Mouse (Mus musculus): Measurements from ENCODE around the gene Galnt18. TPM values are rescaled to one million over a fixed set of nuclear protein-coding genes. Genes with fewer than 3 reads are reported as not detected.
A peak's percentile ranks its signal among the peaks of the same experiment; 100 is the strongest.

Galnt18 gene
- polyA plus RNA-seq, 1 experiment from 2014 or later, result 18.2 TPM

- DNase-seq, result no peak
These were observed 65.0 kb downstream of the Galnt18 start for GRCm38 (mm10) chr7:111714639-111715360.

DNA sequence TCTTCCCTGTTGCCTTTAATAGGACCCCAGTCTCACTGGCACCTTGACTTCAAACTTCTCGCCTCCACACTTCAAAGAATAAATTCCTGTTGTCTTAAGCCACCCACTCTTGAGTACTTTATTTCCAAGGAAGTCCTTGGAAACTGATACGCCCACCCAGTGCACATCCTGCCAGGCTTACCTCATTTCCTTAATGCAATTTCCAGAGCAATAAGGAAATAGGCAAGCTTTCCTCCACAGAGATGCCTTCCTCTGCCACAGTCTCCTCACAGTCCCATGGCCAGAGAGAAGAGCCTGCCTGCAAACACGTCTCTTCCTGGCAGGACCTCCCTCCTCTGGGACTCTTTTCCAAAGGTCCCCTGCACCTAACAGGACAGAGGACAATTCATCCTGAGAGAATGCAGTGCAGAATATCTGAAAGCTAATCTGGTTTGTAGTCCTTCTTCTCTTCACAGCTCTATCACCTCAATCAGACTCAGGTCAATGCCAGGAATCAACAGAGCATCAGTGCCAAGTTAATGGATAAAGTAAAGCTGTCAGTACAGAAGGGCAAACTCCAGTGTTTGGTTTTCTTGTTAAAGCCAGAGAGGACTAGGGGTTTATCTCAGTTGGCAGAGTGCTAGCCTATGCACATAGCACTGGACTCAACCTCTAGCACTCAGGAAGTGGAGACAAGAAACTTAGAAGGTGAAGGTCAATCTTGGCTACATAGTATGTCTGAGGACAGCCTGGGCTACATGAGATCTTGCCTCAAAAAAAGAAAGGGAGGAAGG lies 65.8 kb downstream of the Galnt18 start:
- no peak for TF ChIP-seq CTCF (IDR thresholded peaks at IDR 0.05; ENCODE audit: low read depth)
- DNase-seq, result peak; percentile 62
- H3K4me3 ChIP-seq (ENCODE audit: low read depth, low read length), result no peak overlapping the region
- no peaks in the 10 kb centered on the region for H3K36me3 ChIP-seq (ENCODE audit: insufficient read depth)
- peaks cover 4% of the 10 kb centered on the region; the same call in 1 of the 2 replicates for H3K4me1 ChIP-seq (ENCODE audit: insufficient read depth)
- no peak overlapping the region for H3K9ac ChIP-seq
- WGBS, result 60% methylated on average over 3 of the region's 3 CpGs
- no peak overlapping the region for H3K4me2 ChIP-seq
- H3K27ac ChIP-seq (ENCODE audit: low read depth), result no peak overlapping the region
- no peaks in the 10 kb centered on the region for H3K27me3 ChIP-seq (ENCODE audit: insufficient read depth, low read length)
- no peaks in the 10 kb centered on the region for H3K9me3 ChIP-seq (ENCODE audit: low read depth, low read length)
- no peak for ATAC-seq (ENCODE audit: insufficient read depth)

More at GRCm38 (mm10) chr7:111714639-111715360, 65.0 kb downstream of the Galnt18 start:
- Histone ChIP-seq H3K4me3 (ENCODE audit: low read depth, low read length) (no peak overlapping the region), H3K4me2 (no peak overlapping the region), H3K36me3 (ENCODE audit: insufficient read depth) (no peaks in the 10 kb centered on the region), H3K4me1 (ENCODE audit: insufficient read depth) (peaks cover 4% of the 10 kb centered on the region; the same call in 1 of the 2 replicates), H3K9ac (no peak overlapping the region), H3K9me3 (ENCODE audit: low read depth, low read length) (no peaks in the 10 kb centered on the region), H3K27ac (ENCODE audit: low read depth) (no peak overlapping the region), H3K27me3 (ENCODE audit: insufficient read depth, low read length) (no peaks in the 10 kb centered on the region)
- no peak for TF ChIP-seq CTCF (IDR thresholded peaks at IDR 0.05; ENCODE audit: low read depth)
- 0 out of 2 replicates have a peak, but pooled peaks have one; percentile 21 for ATAC-seq (ENCODE audit: insufficient read depth)
- WGBS, result 56% methylated on average over 5 of the region's 5 CpGs

DNA sequence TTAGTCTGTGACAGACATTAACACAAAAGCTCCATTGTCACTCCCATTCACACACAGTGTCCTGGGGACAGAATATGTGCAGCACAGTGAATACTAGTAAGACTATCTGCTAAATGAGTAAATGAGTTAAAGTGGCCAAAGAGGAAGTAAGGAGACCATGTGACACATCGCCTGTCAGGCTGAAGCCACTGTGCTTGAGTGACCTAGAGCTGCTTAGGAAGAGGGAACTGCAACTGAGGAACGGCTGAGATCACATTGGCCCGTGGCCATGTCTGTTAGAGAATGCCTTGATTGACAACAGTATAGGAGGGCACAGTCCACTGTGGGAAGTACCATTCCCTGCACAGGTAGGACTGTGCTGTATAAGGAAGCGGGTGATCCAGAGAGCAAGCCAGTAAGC lies 67.0 kb downstream of the Galnt18 start:
- no peaks in the 10 kb centered on the region for H3K36me3 ChIP-seq (ENCODE audit: insufficient read depth)
- DNase-seq, result no peak
- TF ChIP-seq CTCF (IDR thresholded peaks at IDR 0.05; ENCODE audit: low read depth), result no peak
- no peaks in the 10 kb centered on the region for H3K27me3 ChIP-seq (ENCODE audit: insufficient read depth, low read length)
- H3K4me2 ChIP-seq, result no peak overlapping the region
- peaks cover 4% of the 10 kb centered on the region; the same call in 1 of the 2 replicates for H3K4me1 ChIP-seq (ENCODE audit: insufficient read depth)
- no peak overlapping the region for H3K4me3 ChIP-seq (ENCODE audit: low read depth, low read length)
- no peak for ATAC-seq (ENCODE audit: insufficient read depth)
- no peak overlapping the region for H3K27ac ChIP-seq (ENCODE audit: low read depth)
- H3K9me3 ChIP-seq (ENCODE audit: low read depth, low read length), result no peaks in the 10 kb centered on the region
- no peak overlapping the region for H3K9ac ChIP-seq
- 77% methylated on average over 4 of the region's 4 CpGs for WGBS

GRCm38 (mm10) chr7:111711045-111711808 lies 68.5 kb downstream of the Galnt18 start:
- peaks cover 4% of the 10 kb centered on the region; the same call in 1 of the 2 replicates for H3K4me1 ChIP-seq (ENCODE audit: insufficient read depth)

GRCm38 (mm10) chr7:111710311-111710710 lies 69.5 kb downstream of the Galnt18 start:
- peak; percentile 51 for TF ChIP-seq CTCF (IDR thresholded peaks at IDR 0.05; ENCODE audit: low read depth)
- no peaks in the 10 kb centered on the region for H3K27me3 ChIP-seq (ENCODE audit: insufficient read depth, low read length)
- H3K9me3 ChIP-seq (ENCODE audit: low read depth, low read length), result no peaks in the 10 kb centered on the region
- H3K4me3 ChIP-seq (ENCODE audit: low read depth, low read length), result no peak overlapping the region
- no peak overlapping the region for H3K27ac ChIP-seq (ENCODE audit: low read depth)
- H3K9ac ChIP-seq, result no peak overlapping the region
- DNase-seq (peak; percentile 58), ATAC-seq (ENCODE audit: insufficient read depth) (no peak)
- H3K4me1 ChIP-seq (ENCODE audit: insufficient read depth), result peaks cover 4% of the 10 kb centered on the region; the same call in 1 of the 2 replicates
- no peak overlapping the region for H3K4me2 ChIP-seq
- 34% methylated on average over 4 of the region's 4 CpGs for WGBS
- H3K36me3 ChIP-seq (ENCODE audit: insufficient read depth), result no peaks in the 10 kb centered on the region

More at GRCm38 (mm10) chr7:111711045-111711808, 68.5 kb downstream of the Galnt18 start:
- Histone ChIP-seq H3K27me3 (ENCODE audit: insufficient read depth, low read length) (no peaks in the 10 kb centered on the region), H3K9ac (no peak overlapping the region), H3K27ac (ENCODE audit: low read depth) (no peak overlapping the region), H3K9me3 (ENCODE audit: low read depth, low read length) (no peaks in the 10 kb centered on the region), H3K36me3 (ENCODE audit: insufficient read depth) (no peaks in the 10 kb centered on the region), H3K4me3 (ENCODE audit: low read depth, low read length) (no peak overlapping the region), H3K4me2 (no peak overlapping the region)
- ATAC-seq (ENCODE audit: insufficient read depth) (no peak), DNase-seq (no peak)
- no peak for TF ChIP-seq CTCF (IDR thresholded peaks at IDR 0.05; ENCODE audit: low read depth)
- 76% methylated on average over 6 of the region's 6 CpGs for WGBS

DNA sequence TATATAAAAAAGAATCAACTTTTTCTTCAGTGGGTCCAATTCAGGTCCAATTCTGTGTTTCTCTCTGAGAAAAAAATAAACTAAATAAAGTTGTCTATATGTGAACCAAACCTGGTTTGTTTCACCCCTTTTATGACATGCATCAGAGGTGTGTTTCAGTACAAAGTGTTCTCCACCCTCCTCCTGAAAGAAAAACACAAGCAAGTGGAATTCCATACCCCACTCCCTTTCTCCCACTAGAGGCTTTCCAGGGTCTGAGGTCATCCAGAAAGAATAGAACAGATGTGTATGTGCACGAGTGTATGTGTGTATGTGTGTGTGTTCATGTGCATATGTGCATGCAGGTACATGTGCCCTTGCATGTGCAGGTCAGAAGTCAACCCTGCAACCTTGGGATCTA lies 71.2 kb downstream of the Galnt18 start:
- Histone ChIP-seq H3K4me3 (ENCODE audit: low read depth, low read length) (no peak overlapping the region), H3K36me3 (ENCODE audit: insufficient read depth) (no peaks in the 10 kb centered on the region), H3K4me1 (ENCODE audit: insufficient read depth) (no peaks in the 10 kb centered on the region), H3K27ac (ENCODE audit: low read depth) (no peak overlapping the region), H3K9me3 (ENCODE audit: low read depth, low read length) (no peaks in the 10 kb centered on the region), H3K4me2 (no peak overlapping the region), H3K9ac (no peak overlapping the region), H3K27me3 (ENCODE audit: insufficient read depth, low read length) (no peaks in the 10 kb centered on the region)
- no peak for TF ChIP-seq CTCF (IDR thresholded peaks at IDR 0.05; ENCODE audit: low read depth)
- WGBS, result 47% methylated on average over 1 of the region's 1 CpGs
- DNase-seq, result no peak
- ATAC-seq (ENCODE audit: insufficient read depth), result no peak

Data from lung, embryonic 14.5 days (tissue).